Mouse (Mus musculus) erythroblast, embryonic 14.5 days (primary cell): Measurements from ENCODE around the gene Zfp853.

Experiments
- GATA1 ChIP-seq: IDR thresholded peaks from 2 replicates; pipeline ENCODE4 v1.6.1; 2012; ENCODE audit warnings: low read length, inconsistent platforms, mixed read lengths
- TAL1 ChIP-seq: IDR thresholded peaks from 3 replicates; pipeline ENCODE4 v1.6.1; 2012; ENCODE audit warnings: low read length, inconsistent platforms, mixed read lengths

DNA sequence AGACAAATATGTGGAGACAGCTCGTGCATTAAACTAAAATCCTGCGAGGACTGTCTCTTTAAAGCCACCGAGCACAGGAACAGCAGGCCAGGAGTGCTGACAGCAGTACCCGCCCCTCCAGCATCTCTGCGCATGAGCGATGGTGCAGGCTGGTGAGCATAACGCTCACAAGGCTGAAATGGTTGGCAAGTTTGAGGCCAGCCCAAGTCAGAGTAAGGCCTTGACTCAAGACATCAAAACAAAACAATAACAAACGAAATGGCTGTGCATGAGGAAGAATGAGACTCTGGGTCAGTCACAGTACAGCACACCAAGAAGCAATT lies 23.8 kb upstream of the Zfp853 start:
- no peak for TF ChIP-seq GATA1
- no peak for TF ChIP-seq TAL1
